Mouse (Mus musculus) CD4-positive naive resting alpha-beta T cell, adult 76 days (primary cell): ENCODE results near the gene H2-Aa. TPM values are rescaled to one million over a fixed set of nuclear protein-coding genes. Genes with fewer than 3 reads are reported as not detected.

Source experiments
- total RNA-seq: library from RNA; stranded (reverse); gene quantifications from one replicate; pipeline ENCODE4 v1.2.4, GENCODE M21; 2023

Gene H2-Aa
- 382 TPM for total RNA-seq

DNA sequence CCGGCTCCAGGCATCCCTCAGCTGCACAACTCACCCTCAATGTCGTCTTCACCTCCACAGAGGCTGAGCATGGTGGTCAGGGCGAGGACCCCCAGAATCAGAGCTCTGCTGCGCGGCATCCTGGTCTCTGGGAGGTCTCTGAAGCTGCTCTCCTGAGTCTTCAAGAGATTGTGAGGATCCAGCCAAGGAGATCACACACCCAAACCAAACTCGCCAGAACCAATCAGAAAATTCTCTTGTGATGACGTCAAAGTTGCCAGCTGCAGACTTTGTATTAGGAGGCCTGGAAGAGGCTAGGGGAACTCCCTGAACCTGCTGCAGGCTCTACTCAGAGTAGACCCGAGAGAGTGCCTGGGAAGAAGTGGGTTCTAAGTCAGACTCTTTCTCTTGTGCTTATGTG lies at the start of gene H2-Aa:
Gene H2-Aa (minus strand): TSS at position 176 of the 400 bp plus-strand sequence.

DNA sequence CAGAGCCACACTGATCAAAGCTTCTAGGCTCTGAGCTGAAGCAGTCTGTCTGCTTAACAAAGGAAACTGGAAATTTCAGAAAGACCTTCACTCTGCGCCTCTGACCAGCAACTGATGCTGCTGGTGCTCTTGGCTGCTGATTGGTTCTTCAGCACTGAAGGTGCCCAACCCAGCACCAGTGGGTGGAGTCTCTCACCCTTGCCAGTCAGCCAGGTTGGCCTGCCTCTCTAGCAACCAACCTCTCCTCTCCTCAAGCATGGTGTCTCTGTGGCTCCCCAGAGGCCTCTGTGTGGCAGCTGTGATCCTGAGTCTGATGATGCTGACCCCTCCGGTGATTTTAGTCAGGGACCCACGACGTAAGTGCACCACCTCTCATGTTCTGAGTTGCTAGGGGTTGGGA lies 37.8 kb upstream of the H2-Aa start, which contains the start of gene H2-Eb2:
Gene H2-Eb2 (plus strand): TSS at position 230 of the 400 bp plus-strand sequence.

DNA sequence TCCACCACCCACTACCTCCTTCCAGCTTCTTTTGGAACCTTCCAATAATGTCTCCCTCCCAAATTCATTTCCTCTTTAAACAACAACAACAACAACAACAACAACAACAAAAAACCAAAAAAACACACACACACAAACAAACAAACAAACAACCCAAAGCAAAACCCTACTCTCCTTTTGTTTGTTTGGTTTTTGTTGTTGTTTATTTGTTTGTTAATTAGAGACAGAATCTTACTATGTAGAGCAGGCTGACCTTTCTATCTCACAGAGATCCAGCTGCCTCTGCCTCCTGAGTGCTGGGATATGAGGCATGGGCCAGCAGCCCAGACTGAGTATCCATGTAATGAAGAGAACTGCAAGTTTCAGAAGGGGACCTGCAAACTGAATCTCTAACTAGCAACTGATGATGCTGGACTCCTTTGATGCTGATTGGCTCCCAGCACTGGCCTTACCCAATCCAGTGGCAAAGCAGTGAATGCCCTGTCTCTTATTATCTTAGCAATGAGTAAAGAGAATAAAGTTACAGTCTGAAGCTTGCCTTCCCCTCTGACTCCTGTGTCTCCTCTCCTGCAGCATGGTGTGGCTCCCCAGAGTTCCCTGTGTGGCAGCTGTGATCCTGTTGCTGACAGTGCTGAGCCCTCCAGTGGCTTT lies 17.9 kb upstream of the H2-Aa start, which contains the start of gene H2-Eb1:
Gene H2-Eb1 (plus strand): TSS at position 488 of the 651 bp plus-strand sequence.

DNA sequence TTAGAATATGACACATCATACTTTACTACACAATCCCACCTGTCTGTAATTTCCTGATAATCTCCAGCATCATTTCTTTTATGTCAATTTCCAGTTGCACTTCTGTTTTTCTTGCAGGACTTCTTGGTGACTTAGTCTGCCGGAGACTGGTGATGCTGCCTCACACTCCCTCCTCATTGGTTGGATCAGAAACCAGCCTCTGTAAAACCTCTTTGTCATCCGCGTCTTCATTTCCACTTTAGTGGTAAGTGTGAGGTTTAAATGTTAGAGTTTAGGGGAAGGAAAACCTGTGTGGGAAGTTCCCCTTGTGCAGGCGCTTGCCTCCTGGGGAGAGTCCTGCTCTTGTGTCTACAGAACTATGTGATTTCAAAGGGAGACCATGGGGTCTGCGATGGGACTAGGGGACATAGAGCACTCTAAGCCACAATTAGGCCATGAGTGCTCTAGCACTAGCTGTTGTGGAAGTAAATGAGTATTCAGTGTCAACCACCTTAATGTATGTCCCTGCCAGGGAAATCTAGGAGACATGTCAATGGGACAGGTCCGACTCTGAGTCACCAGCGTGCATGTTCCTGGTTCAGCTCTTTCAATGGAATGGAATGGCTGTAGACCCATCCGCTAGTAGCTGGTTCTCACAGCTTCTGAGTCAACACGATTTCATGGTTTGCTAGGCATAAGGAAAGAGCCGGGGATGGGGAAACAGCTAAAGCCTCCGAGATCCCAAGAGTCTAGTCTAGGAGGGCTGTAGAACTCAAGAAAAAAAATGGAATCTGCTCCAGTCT lies 29.8 kb downstream of the H2-Aa start, which contains the start of gene H2-Ab1:
Gene H2-Ab1 (plus strand): TSS at position 96 of the 782 bp plus-strand sequence.

DNA sequence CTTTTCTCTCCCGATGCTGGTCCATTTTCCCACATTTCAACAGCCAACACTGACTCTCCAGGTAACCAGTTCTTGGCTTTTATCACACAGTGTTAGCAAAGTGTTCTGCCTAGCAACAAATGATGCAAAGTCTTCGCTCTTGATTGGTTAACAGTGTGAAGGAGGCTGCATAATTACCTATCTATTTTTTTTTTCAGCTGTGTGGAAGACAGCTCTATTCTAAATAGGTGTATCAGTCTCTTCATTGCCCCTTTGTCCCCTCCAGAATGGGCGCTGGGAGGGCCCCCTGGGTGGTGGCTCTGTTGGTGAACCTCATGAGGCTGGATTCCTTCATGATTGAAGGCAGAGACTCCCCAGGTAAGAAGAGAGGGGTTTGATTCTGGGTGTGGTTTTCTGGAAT lies 48.9 kb downstream of the H2-Aa start, which contains the start of gene H2-Ob:
Gene H2-Ob (plus strand): TSS at position 198 of the 400 bp plus-strand sequence.

Other genes with a start within 250 kb of the H2-Aa start
- 34.2 TPM for gene Col11a2, start 248.4 kb downstream of the H2-Aa start, total RNA-seq
- 18.9 TPM for gene H2-Oa, start 195.5 kb downstream of the H2-Aa start, total RNA-seq
- gene H2-DMa, start 168.3 kb downstream of the H2-Aa start, total RNA-seq, result 66.2 TPM
- 332 TPM for gene Brd2, start 165.2 kb downstream of the H2-Aa start, total RNA-seq
- 84.4 TPM for gene H2-DMb2, start 144.5 kb downstream of the H2-Aa start, total RNA-seq
- 38.3 TPM for gene H2-DMb1, start 134.8 kb downstream of the H2-Aa start, total RNA-seq
- gene Tap1, start 100.3 kb downstream of the H2-Aa start, total RNA-seq, result 157 TPM
- gene Psmb9, start 100.1 kb downstream of the H2-Aa start, total RNA-seq, result 98.4 TPM
- gene Psmb8, start 90.1 kb downstream of the H2-Aa start, total RNA-seq, result 178 TPM
- gene Tap2, start 84.3 kb downstream of the H2-Aa start, total RNA-seq, result 125 TPM
- gene H2-Ob, start 48.9 kb downstream of the H2-Aa start, total RNA-seq, result 105 TPM
- 370 TPM for gene H2-Ab1, start 30.1 kb downstream of the H2-Aa start, total RNA-seq
- gene H2-Eb1, start 18.0 kb upstream of the H2-Aa start, total RNA-seq, result 280 TPM
- gene H2-Eb2, start 37.8 kb upstream of the H2-Aa start, total RNA-seq, result 3.8 TPM
- gene Btnl2, start 67.0 kb upstream of the H2-Aa start, total RNA-seq, result 0.85 TPM
- 0.35 TPM for gene Btnl1, start 89.3 kb upstream of the H2-Aa start, total RNA-seq
- 4.0 TPM for gene BC051142, start 111.0 kb upstream of the H2-Aa start, total RNA-seq
- not detected for gene Btnl4, start 189.5 kb upstream of the H2-Aa start, total RNA-seq
- gene Btnl6, start 229.5 kb upstream of the H2-Aa start, total RNA-seq, result not detected